Mouse (Mus musculus): ENCODE measurements around the gene Sfrp4.
"Not testable (repeated sequence)": the region's sequence is repeated elsewhere in the genome, so short reads cannot be mapped to it uniquely, and the experiment has no call there.

Gene Sfrp4

GRCm38 (mm10) chr13:19622573-19623227 lies at the start of gene Sfrp4:
TSS of gene Sfrp4 (plus strand) at chr13:19623104.
- peak; percentile 64 for DNase-seq (ENCODE audit: low spot score)

DNA sequence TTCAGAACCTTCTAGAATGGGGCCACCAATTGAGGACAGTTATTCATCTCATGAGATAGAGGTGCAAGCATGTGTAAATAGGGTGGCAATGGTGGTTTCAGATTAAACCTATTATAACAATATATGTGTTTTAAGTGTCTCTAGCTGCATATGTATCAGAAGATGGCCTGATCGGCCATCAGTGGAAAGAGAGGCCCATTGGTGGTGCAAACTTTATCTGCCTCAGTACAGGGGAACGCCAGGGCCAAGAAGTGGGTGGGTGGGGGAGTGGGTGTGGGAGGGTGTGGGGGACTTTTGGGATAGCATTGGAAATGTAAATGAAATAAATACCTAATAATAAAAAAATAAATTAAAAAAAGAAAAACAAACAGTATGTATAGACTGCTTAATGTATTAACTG lies 48.2 kb upstream of the Sfrp4 start:
- DNase-seq (ENCODE audit: low spot score): not testable (repeated sequence)

GRCm38 (mm10) chr13:19575947-19576346 lies 47.0 kb upstream of the Sfrp4 start:
- DNase-seq (ENCODE audit: low spot score): no peak

GRCm38 (mm10) chr13:19590996-19591759 lies 31.7 kb upstream of the Sfrp4 start:
- DNase-seq (ENCODE audit: low spot score): peak; percentile 66

- no peak for DNase-seq (ENCODE audit: low spot score)
Observed at GRCm38 (mm10) chr13:19595141-19595540, 27.8 kb upstream of the Sfrp4 start.

DNA sequence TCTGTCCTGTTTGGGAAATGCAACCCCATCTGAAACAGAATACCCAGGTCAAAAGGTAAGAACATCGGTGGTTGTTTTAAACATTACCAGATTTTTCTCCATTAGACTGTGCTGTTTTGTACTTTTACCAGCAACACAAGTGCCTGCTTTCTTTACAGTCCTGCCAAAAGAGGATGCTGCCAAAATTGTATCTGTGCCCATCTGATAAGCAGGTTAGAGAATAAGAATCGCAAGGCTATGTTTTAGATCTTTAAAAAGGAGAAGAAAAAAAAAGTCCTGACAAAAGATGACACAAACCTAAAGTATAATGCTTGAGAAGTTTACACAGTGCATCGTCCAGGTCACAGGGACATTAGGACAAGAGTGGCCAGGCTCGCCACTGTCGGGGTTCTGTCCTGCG lies 23.7 kb upstream of the Sfrp4 start:
- no peak for DNase-seq (ENCODE audit: low spot score)

- no peak for DNase-seq (ENCODE audit: low spot score)
Observed at GRCm38 (mm10) chr13:19602531-19602930, 20.4 kb upstream of the Sfrp4 start.

- no peak for DNase-seq (ENCODE audit: low spot score)
Observed at GRCm38 (mm10) chr13:19603719-19604118, 19.2 kb upstream of the Sfrp4 start.

DNA sequence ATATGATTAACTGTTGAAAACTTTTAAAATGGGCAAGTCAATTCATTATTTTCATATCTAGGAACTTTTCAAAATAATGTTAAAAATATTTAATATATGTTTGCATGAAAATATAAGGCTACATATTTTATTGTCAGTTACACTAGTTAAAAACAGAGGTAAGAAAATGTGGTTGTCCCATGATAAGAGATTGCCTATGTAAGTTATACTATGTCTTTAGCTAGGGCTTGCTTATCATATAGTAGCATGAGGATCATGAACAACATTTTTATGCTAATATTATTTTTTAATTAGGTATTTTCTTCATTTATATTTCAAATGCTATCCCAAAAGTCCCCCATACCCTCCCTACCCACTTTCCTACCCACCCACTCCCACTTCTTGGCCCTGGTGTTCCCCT lies 18.0 kb upstream of the Sfrp4 start:
- no peak for DNase-seq (ENCODE audit: low spot score)

DNA sequence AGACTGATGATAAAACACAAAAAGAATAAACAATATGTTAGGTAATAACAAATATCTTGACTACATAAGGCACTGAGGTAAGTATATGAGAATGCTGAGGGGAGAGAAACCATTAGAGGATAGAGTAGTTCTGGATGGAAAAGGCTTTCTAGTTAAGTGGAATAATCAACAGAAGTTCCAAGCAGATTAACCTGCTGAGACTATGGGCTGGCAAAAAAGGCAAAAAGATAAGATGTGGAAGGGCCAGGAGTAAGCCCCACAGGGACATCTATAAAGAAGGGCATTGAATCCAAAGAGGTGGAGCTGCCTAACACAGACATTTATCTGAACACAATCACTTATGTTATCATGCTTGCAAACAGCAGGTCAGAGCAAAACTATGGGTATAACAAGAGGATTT lies 14.8 kb upstream of the Sfrp4 start:
- DNase-seq (ENCODE audit: low spot score): no peak

- no peak for DNase-seq (ENCODE audit: low spot score)
Observed at GRCm38 (mm10) chr13:19612348-19612747, 10.6 kb upstream of the Sfrp4 start.

- no peak for DNase-seq (ENCODE audit: low spot score)
Observed at GRCm38 (mm10) chr13:19612963-19613362, 9.9 kb upstream of the Sfrp4 start.

DNA sequence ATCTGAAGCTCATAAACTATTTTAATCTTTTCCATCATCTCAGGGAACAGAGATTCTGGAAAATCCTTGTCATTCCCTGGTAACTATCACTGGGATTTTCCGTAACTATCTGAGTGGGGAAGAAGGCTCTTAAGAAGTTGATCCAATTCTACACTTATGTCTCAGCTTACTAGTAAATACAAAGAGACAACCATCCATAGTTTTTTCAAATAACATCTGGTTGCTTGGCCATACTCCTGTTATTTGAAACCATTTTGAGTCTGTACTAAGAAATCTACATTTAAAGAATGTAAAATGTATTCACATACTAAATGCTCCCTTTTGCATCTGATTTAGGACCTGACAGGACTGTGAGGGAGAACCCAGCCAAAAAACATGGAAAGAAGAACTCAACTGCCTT lies 9.5 kb upstream of the Sfrp4 start:
- DNase-seq (ENCODE audit: low spot score): no peak

DNA sequence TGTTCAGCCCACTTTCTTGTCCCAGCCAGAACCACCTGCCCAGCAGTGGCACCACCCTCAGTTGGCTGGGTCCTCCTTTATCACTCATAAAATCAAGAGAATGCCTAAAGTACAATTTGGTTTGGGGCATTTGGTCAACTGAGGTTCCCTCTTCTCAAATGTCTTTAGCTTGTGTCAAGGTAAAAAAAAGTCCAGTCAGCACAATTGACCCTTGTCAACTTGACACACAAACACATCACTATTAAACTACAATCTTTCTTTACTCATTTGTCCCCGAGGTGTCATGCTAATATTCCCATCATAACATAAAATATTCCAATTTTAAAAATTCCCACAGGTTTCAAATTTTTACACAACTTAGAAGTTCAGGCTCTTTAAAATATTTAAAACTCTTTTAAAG lies 8.6 kb upstream of the Sfrp4 start:
- DNase-seq (ENCODE audit: low spot score): no peak

DNA sequence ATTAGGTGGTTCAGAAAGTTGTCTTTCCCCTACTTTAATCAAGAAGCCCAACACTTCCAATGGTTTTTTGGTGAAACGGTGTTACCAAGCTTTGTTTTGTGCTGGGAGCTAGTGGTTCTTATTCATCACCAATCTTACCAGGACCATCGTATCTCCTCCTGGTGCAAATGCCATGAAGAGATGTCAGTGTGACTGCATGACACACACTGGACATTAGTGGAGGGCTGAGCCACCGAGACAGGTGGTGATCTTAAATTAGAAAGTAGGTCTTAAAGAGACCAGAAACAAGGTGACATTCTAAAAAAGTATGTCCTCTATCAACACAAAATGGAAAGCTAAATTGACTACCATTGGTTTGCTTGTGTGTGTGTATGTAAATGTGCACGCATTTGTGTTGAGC lies 4.8 kb upstream of the Sfrp4 start:
- no peak for DNase-seq (ENCODE audit: low spot score)

DNA sequence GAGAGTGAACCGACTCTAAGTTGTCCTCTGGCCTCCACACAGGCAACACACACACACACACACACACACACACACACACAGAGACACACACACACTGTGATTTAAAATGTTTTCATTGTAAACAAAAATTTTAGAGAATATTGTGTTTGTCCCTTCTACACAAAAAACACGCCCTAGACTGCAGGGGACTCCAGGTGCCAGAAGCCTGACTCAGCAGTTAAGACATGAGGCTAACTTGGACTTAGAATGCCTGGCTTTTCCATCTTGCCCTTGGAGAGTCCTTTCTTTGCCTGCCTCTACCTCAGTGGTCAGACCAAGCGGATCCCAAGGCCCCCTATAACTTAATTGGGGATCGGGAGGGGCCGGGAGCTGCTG lies 4.1 kb upstream of the Sfrp4 start:
- DNase-seq (ENCODE audit: low spot score): no peak

DNA sequence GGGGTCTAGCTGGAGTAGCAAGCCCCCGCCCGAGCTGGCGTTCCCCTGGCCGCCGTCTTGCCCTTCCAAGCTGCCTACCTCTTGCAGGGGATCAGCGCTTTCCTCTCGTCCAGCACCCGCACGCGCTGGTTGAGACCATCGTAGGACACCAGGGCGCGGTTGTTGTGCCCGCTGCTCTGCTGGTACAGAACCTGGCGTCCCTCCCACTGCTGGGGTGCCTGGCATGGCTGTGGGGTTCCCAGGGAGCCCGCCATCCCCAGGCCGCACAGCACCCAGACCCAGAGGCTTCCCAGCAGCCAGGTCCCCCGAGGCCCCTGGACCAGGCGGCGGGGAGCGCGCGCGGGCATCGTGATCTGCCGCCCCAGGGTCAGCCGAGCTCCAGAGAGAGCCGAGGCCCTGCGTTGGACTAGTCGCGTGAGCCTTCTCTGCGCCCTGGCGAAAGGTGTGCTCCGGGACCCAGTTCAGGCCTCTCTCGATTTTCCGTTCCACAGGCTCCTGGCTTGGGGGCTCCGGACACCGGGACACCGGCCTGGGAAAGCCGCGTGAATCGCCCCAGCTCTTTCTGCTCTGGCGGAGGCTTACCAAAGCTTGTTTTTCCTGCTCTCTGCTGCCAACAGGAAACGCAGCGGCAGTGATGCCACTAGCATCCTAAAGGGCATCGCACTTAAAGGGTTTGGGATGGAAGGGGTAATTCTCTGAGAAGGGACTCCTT lies 3.5 kb upstream of the Sfrp4 start, which contains the start of gene Epdr1:
Gene Epdr1, minus strand, starts transcription at position 712 of the 712 bp plus-strand sequence.
- peak; percentile 73 for DNase-seq (ENCODE audit: low spot score)

GRCm38 (mm10) chr13:19623228-19623905 lies 463 bp downstream of the Sfrp4 start:
- no peak for DNase-seq (ENCODE audit: low spot score)

DNA sequence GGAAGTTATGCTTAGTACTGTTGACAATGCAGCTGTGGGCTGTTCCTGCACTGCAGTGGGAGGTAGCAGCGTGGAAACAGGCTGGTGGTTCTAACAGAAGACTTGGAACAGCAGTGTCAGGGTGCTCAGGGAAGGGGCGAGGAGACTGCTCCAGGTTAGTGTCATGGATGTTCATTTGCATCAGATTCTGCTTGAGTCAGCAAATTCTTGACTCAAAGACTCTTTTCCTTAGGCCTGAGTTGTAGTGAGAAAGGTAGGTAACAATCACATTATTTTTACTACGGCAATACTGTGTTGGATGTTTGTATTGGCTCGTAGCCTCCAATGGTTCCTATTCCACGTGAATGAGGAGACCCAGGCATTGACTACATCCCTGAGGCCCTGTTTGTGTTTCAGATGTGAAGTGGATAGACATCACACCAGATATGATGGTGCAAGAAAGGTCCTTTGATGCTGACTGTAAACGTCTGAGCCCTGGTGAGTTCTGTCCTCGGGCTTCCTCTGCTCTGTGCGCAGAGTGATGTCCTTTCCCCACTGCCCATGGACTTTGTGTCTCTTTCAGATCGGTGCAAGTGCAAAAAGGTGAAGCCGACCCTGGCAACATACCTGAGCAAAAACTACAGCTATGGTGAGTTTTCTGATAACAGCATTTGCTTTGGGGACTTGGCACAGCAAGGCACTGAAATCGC lies 1.9 kb downstream of the Sfrp4 start:
- DNase-seq (ENCODE audit: low spot score): no peak

- DNase-seq (ENCODE audit: low spot score): no peak
Observed at GRCm38 (mm10) chr13:19626473-19626872, 3.6 kb downstream of the Sfrp4 start.

GRCm38 (mm10) chr13:19630768-19631709 lies 8.1 kb downstream of the Sfrp4 start:
- DNase-seq (ENCODE audit: low spot score): no peak

Measured in testis, postnatal 10 days (tissue).